Mouse (Mus musculus) cerebellum, postnatal 14 days (tissue): ENCODE results near the gene Gm20479.

Experiments
- DNase-seq, 2 experiments: peaks; one replicate each; pipeline ENCODE4 v3.0.0; 2021; ENCODE audit warnings: mixed read lengths in 2 of 2

The Gm20479 gene

GRCm38 (mm10) chr7:27366082-27366844 lies 9.0 kb upstream of the Gm20479 start:
- DNase-seq, result no peak

- DNase-seq, result no peak
Measured at GRCm38 (mm10) chr7:27364379-27364778, 7.2 kb upstream of the Gm20479 start.

GRCm38 (mm10) chr7:27361283-27361946 lies 4.2 kb upstream of the Gm20479 start:
- peak; percentile 99 to 100 for DNase-seq

- no peak for DNase-seq
Measured at GRCm38 (mm10) chr7:27360749-27361148, 3.5 kb upstream of the Gm20479 start.

- DNase-seq, result no peak
Measured at GRCm38 (mm10) chr7:27359706-27360358, 2.6 kb upstream of the Gm20479 start.

GRCm38 (mm10) chr7:27359162-27359561 lies 1.9 kb upstream of the Gm20479 start:
- DNase-seq, result no peak

- DNase-seq, result no peak
Measured at GRCm38 (mm10) chr7:27357595-27357978, 368 bp upstream of the Gm20479 start.

GRCm38 (mm10) chr7:27356248-27356647 lies 971 bp downstream of the Gm20479 start:
- DNase-seq, result peak in 1 of 2 experiments; percentile 61

GRCm38 (mm10) chr7:27355745-27356240 lies 1.4 kb downstream of the Gm20479 start, which contains the start of gene Shkbp1:
TSS of gene Shkbp1 (minus strand) at chr7:27356019.
- peak; percentile 87 to 90 for DNase-seq

- no peak for DNase-seq
Measured at GRCm38 (mm10) chr7:27355261-27355660, 2.0 kb downstream of the Gm20479 start.

- no peak for DNase-seq
Measured at GRCm38 (mm10) chr7:27354783-27355182, 2.4 kb downstream of the Gm20479 start.

GRCm38 (mm10) chr7:27354144-27354543 lies 3.1 kb downstream of the Gm20479 start:
- no peak for DNase-seq

GRCm38 (mm10) chr7:27345444-27345843 lies 11.8 kb downstream of the Gm20479 start:
- DNase-seq, result no peak

GRCm38 (mm10) chr7:27342595-27342994 lies 14.6 kb downstream of the Gm20479 start:
- DNase-seq, result no peak

- DNase-seq, result no peak
Measured at GRCm38 (mm10) chr7:27339519-27339918, 17.7 kb downstream of the Gm20479 start.

GRCm38 (mm10) chr7:27339114-27339513 lies 18.1 kb downstream of the Gm20479 start:
- no peak for DNase-seq

GRCm38 (mm10) chr7:27337175-27337853 lies 19.9 kb downstream of the Gm20479 start, which contains the start of gene Ltbp4:
TSS of gene Ltbp4 (minus strand) at chr7:27337692.
- DNase-seq, result no peak

GRCm38 (mm10) chr7:27335928-27336823 lies 21.0 kb downstream of the Gm20479 start:
- DNase-seq, result peak; percentile 96

- no peak for DNase-seq
Measured at GRCm38 (mm10) chr7:27335011-27335720, 22.1 kb downstream of the Gm20479 start.

- DNase-seq, result no peak
Measured at GRCm38 (mm10) chr7:27334405-27334911, 22.8 kb downstream of the Gm20479 start.
